Mouse (Mus musculus) cerebellum, adult 9-11 months (tissue): ENCODE measurements around the gene Vmn1r212.
"Not testable (repeated sequence)": the region's sequence is repeated elsewhere in the genome, so short reads cannot be mapped to it uniquely, and the experiment has no call there.

Experiments used
- DNase-seq: peaks from one replicate; pipeline ENCODE4 v3.0.0; 2022

Gene Vmn1r212

GRCm38 (mm10) chr13:22884105-22884504, at the start of gene Vmn1r212:
Gene Vmn1r212, minus strand, starts transcription at chr13:22884205.
- no peak for DNase-seq

GRCm38 (mm10) chr13:22879257-22879656, 4.7 kb downstream of the Vmn1r212 start:
- no peak for DNase-seq

- DNase-seq, result no peak
These were observed 26.5 kb downstream of the Vmn1r212 start, which contains the start of gene Vmn1r211 for GRCm38 (mm10) chr13:22857461-22857860. Gene Vmn1r211, minus strand, starts transcription at chr13:22857561.

GRCm38 (mm10) chr13:22854760-22855159, 29.2 kb downstream of the Vmn1r212 start:
- no peak for DNase-seq

- DNase-seq, result no peak
These were observed 37.2 kb downstream of the Vmn1r212 start for GRCm38 (mm10) chr13:22846798-22847197.

- not testable (repeated sequence) for DNase-seq
These were observed 39.7 kb downstream of the Vmn1r212 start for GRCm38 (mm10) chr13:22844304-22844703.
